Mouse (Mus musculus) forebrain, embryonic 16.5 days (tissue): ENCODE measurements around the gene Selenos. TPM values are rescaled to one million over a fixed set of nuclear protein-coding genes. Genes with fewer than 3 reads are reported as not detected.

Source experiments
- ATAC-seq: fragments of 200-750 bp; cut with Nextera tagmentation; 2 replicates; pipeline ENCODE4 v1.8.0; 2017; ENCODE audit warnings: mild to moderate bottlenecking, moderate library complexity
- H3K27ac ChIP-seq: fragments of 300-500 bp; sonication (generic); 2 replicates; pipeline ENCODE4 v1.5.1; 2014; ENCODE audit warnings: low read length, control low read depth
- H3K27me3 ChIP-seq: fragments of 300-500 bp; sonication (generic); replicated peaks from 2 replicates; pipeline ENCODE4 v1.6.1; 2014; ENCODE audit warnings: low read length; ENCODE audit not compliant: control insufficient read depth, insufficient read depth
- H3K36me3 ChIP-seq: fragments of 300-500 bp; sonication (generic); 2 replicates; pipeline ENCODE4 v1.6.1; 2014; ENCODE audit not compliant: control insufficient read depth, insufficient read depth
- H3K4me1 ChIP-seq: fragments of 300-500 bp; sonication (generic); replicated peaks from 2 replicates; pipeline ENCODE4 v1.6.1; 2014; ENCODE audit warnings: low read length; ENCODE audit not compliant: control insufficient read depth, insufficient read depth
- H3K4me2 ChIP-seq: fragments of 300-500 bp; sonication (generic); 2 replicates; pipeline ENCODE4 v1.6.1; 2014; ENCODE audit warnings: mild to moderate bottlenecking, low read length, control low read depth
- H3K4me3 ChIP-seq: fragments of 300-500 bp; sonication (generic); replicated peaks from 2 replicates; pipeline ENCODE4 v1.5.1; 2014; ENCODE audit warnings: mild to moderate bottlenecking, low read length, control low read depth
- H3K9ac ChIP-seq: fragments of 300-500 bp; sonication (generic); replicated peaks from 2 replicates; pipeline ENCODE4 v1.6.1; 2014; ENCODE audit warnings: low read depth, low read length, control low read depth
- H3K9me3 ChIP-seq: fragments of 300-500 bp; sonication (generic); 2 replicates; pipeline ENCODE4 v1.6.1; 2016; ENCODE audit warnings: low read length; ENCODE audit not compliant: control insufficient read depth
- WGBS: fragments of 180-500 bp; shearing (Covaris S2); extraction: QIAGEN DNeasy Blood & Tissue Kit; methylation state at CpG from one replicate; pipeline ENCODE4 v1.1.7; 2014; 5-methylcytosine and 5-hydroxymethylcytosine counted together
- polyA plus RNA-seq: library from polyadenylated mRNA; unstranded; fragments of >200 nt; fragmentation: Nextera tagmentation; extraction: Ambion mirVana; gene quantifications from 2 replicates; pipeline ENCODE4 v1.2.1, GENCODE M21; 2015

The Selenos gene
- polyA plus RNA-seq, 1 experiment from 2014 or later, result 80.3 TPM

- no peak overlapping the region for H3K4me2 ChIP-seq
- H3K27me3 ChIP-seq, result no peaks in the 10 kb centered on the region
- H3K9me3 ChIP-seq, result no peaks in the 10 kb centered on the region
- no peak for ATAC-seq
- H3K36me3 ChIP-seq, result no peaks in the 10 kb centered on the region
- peaks cover 60% of the 10 kb centered on the region for H3K4me1 ChIP-seq
- H3K9ac ChIP-seq, result no peak overlapping the region
- no peak overlapping the region for H3K4me3 ChIP-seq
- no peak overlapping the region for H3K27ac ChIP-seq
- WGBS, result 92% methylated on average over 5 of the region's 5 CpGs
These were observed 59.4 kb downstream of the Selenos start for GRCm38 (mm10) chr7:66138878-66139277.

Other genes starting within 250 kb of the Selenos start
- gene Pcsk6, start 217.9 kb upstream of the Selenos start, polyA plus RNA-seq, result 0.71 and 0.90 TPM in 2 replicates
- not detected in 2 replicates for gene Gm45213, start 36.0 kb upstream of the Selenos start, polyA plus RNA-seq
- 147 and 154 TPM in 2 replicates for gene Snrpa1, start 20.6 kb upstream of the Selenos start, polyA plus RNA-seq
- 11.4 and 12.6 TPM in 2 replicates for gene Chsy1, start 29.9 kb downstream of the Selenos start, polyA plus RNA-seq